Mouse (Mus musculus): ENCODE data around the gene Pxdc1.

The Pxdc1 gene

DNA sequence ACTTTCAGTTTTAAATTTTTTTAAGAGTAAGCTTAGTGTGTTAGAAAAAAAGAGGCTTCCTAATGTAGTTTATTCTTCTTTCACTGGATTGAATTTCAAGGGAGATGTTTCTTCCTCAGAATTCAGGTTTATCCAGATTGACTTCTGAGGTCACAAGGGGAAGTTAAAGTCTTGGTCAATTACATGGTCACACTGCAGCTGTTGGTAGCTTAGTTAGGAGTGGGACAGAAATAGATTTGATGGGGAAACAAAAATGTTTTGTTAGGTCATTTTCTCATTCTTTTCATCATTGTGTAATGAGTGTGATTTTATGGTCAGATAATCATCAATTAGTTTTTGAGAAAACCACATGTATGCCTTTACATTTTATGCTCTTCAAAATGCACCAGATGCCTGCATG lies 56.5 kb downstream of the Pxdc1 start:
- DNase-seq (ENCODE audit: low read depth, low spot score) = no peak
